Mouse (Mus musculus): ENCODE measurements around the gene Wee1. TPM values are rescaled to one million over a fixed set of nuclear protein-coding genes. Genes with fewer than 3 reads are reported as not detected.

The Wee1 gene
- total RNA-seq, 2 experiments from 2014 or later = 20.3 to 21.2 TPM

DNA sequence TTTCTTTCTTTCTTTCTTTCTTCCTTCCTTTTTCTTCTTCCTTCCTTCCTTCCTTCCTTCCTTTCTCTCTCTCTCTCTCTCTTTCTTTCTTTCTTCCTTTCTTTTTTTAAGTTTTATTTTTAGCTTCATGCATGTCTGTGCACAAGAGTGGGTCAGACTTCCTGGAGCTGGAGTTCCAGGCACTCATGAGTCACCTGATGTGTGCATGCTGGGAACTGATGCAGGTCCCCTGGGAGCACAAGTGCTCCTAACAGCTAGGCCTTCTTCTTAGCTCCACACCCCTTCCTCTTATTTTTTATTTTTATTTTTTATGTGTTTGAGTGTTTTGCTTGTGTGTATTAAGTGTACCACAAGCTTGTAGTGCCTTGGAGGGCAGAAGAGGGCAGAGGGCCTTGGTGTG, 58.8 kb downstream of the Wee1 start:
- Histone ChIP-seq H3K27ac (no peak overlapping the region), H3K4me3 (no peak overlapping the region)
- no peak for TF ChIP-seq CTCF (conservative IDR thresholded peaks at IDR 0.05)
- DNase-seq (ENCODE audit: low spot score in 2 of 2) = no peak

GRCm38 (mm10) chr7:110181446-110181845, 59.6 kb downstream of the Wee1 start:
- no peak for TF ChIP-seq CTCF (conservative IDR thresholded peaks at IDR 0.05)
- no peak for DNase-seq (ENCODE audit: low spot score in 2 of 2)
- H3K4me3 ChIP-seq = no peak overlapping the region
- H3K27ac ChIP-seq = no peak overlapping the region

- DNase-seq (ENCODE audit: low spot score in 2 of 2) = no peak
- no peak for TF ChIP-seq CTCF (conservative IDR thresholded peaks at IDR 0.05)
- Histone ChIP-seq H3K4me3 (no peak overlapping the region), H3K27ac (no peak overlapping the region)
These were observed 62.8 kb downstream of the Wee1 start for GRCm38 (mm10) chr7:110184608-110185007.

- no peak for TF ChIP-seq CTCF (conservative IDR thresholded peaks at IDR 0.05)
- no peak for DNase-seq (ENCODE audit: low spot score in 2 of 2)
- no peak overlapping the region for H3K27ac ChIP-seq
- H3K4me3 ChIP-seq = no peak overlapping the region
These were observed 68.1 kb downstream of the Wee1 start for GRCm38 (mm10) chr7:110189951-110190350.

Other genes with a start within 250 kb of the Wee1 start
- 100 to 1,000 TPM; 211 to 212 TPM for gene Dennd5a, start 161.6 kb upstream of the Wee1 start, total RNA-seq (2021)
- gene Tmem41b, start 135.1 kb upstream of the Wee1 start, total RNA-seq (2021) = 10 to 100 TPM; 43.9 to 45.3 TPM
- 100 to 1,000 TPM in 1 of 2 experiments, 10 to 100 TPM in 1; 97.9 to 101 TPM for gene Ipo7, start 103.8 kb upstream of the Wee1 start, total RNA-seq (2021)
- 10 to 100 TPM; 11.4 to 13.3 TPM for gene Zfp143, start 60.8 kb upstream of the Wee1 start, total RNA-seq (2021)
- gene Swap70, start 99.7 kb downstream of the Wee1 start, total RNA-seq (2021) = 10 to 100 TPM in 1 of 2 experiments, 1 to 10 TPM in 1; 9.4 to 10.8 TPM

All from layer of hippocampus, adult 2 months (tissue).